Mouse (Mus musculus) stomach, postnatal 0 days (tissue): ENCODE results near the gene Dnaaf3. TPM values are rescaled to one million over a fixed set of nuclear protein-coding genes. Genes with fewer than 3 reads are reported as not detected.
"Not testable (repeated sequence)": the region's sequence is repeated elsewhere in the genome, so short reads cannot be mapped to it uniquely, and the experiment has no call there.

Experiments used
- ATAC-seq: fragments of 200-750 bp; cut with Nextera tagmentation; 2 replicates; pipeline ENCODE4 v1.8.0; 2017; ENCODE audit not compliant: low FRiP score, low TSS enrichment
- DNase-seq: peaks from one replicate; pipeline ENCODE4 v3.0.0-alpha.2; 2016; ENCODE audit warnings: low spot score
- H3K27ac ChIP-seq: fragments of 300-500 bp; sonication (generic); replicated peaks from 2 replicates; pipeline ENCODE4 v1.5.1; 2014; ENCODE audit warnings: mild to moderate bottlenecking, control low read depth
- H3K27me3 ChIP-seq: fragments of 300-500 bp; sonication (generic); 2 replicates; pipeline ENCODE4 v1.6.1; 2014; ENCODE audit warnings: low read length; ENCODE audit not compliant: control insufficient read depth, insufficient read depth
- H3K36me3 ChIP-seq: fragments of 300-500 bp; sonication (generic); 2 replicates; pipeline ENCODE4 v1.6.1; 2014; ENCODE audit warnings: low read length, mixed read lengths; ENCODE audit not compliant: control insufficient read depth, insufficient read depth
- H3K4me1 ChIP-seq: fragments of 300-500 bp; sonication (generic); replicated peaks from 2 replicates; pipeline ENCODE4 v1.6.1; 2014; ENCODE audit warnings: antibody characterized with exemption; ENCODE audit not compliant: control insufficient read depth, insufficient read depth
- H3K4me2 ChIP-seq: fragments of 300-500 bp; sonication (generic); replicated peaks from 2 replicates; pipeline ENCODE4 v1.6.1; 2014; ENCODE audit warnings: low read depth, mild to moderate bottlenecking, control low read depth, moderate library complexity
- H3K4me3 ChIP-seq: fragments of 300-500 bp; sonication (generic); 2 replicates; pipeline ENCODE4 v1.5.1; 2014; ENCODE audit warnings: low read depth, low read length, control low read depth
- H3K9ac ChIP-seq: fragments of 300-500 bp; sonication (generic); 2 replicates; pipeline ENCODE4 v1.6.1; 2014; ENCODE audit warnings: mild to moderate bottlenecking, low read length, control low read depth, mixed read lengths
- H3K9me3 ChIP-seq: fragments of 300-500 bp; sonication (generic); 2 replicates; pipeline ENCODE4 v1.6.1; 2016; ENCODE audit warnings: low read length; ENCODE audit not compliant: control insufficient read depth
- CTCF ChIP-seq: IDR thresholded peaks from 2 replicates; pipeline ENCODE4 v1.5.1; 2016; ENCODE audit warnings: antibody characterized with exemption, low read depth, mild to moderate bottlenecking, moderate library complexity
- EP300 ChIP-seq: optimal IDR thresholded peaks from 2 replicates; pipeline ENCODE3; 2016; ENCODE audit warnings: antibody characterized with exemption
- WGBS: fragments of 180-500 bp; shearing (Covaris S2); extraction: QIAGEN DNeasy Blood & Tissue Kit; methylation state at CpG from one replicate; pipeline ENCODE4 v1.1.7; 2014; 5-methylcytosine and 5-hydroxymethylcytosine counted together
- polyA plus RNA-seq: library from polyadenylated mRNA; unstranded; fragments of >200 nt; fragmentation: Nextera tagmentation; extraction: Ambion mirVana; gene quantifications from 2 replicates; pipeline ENCODE4 v1.2.1, GENCODE M21; 2015

Gene Dnaaf3
- polyA plus RNA-seq: 0.89 and 0.98 TPM in 2 replicates

GRCm38 (mm10) chr7:4532005-4532729 lies at the start of gene Dnaaf3:
Gene Dnaaf3, minus strand, starts transcription at chr7:4532453.
- DNase-seq (peak; percentile 88), ATAC-seq (peak; percentile 93)
- H3K27me3 ChIP-seq: no peaks in the 10 kb centered on the region
- WGBS: 3% methylated on average over 28 of the region's 28 CpGs
- H3K4me1 ChIP-seq: no peaks in the 10 kb centered on the region; the same call in 1 of the 2 replicates
- no peaks in the 10 kb centered on the region for H3K36me3 ChIP-seq
- H3K4me2 ChIP-seq: peak within 1 kb of the TSS; percentile 57
- H3K4me3 ChIP-seq: peak within 1 kb of the TSS; percentile 36
- H3K9me3 ChIP-seq: no peaks in the 10 kb centered on the region
- TF ChIP-seq EP300: no peak
- H3K9ac ChIP-seq: no peak within 1 kb of the TSS; the same call in 1 of the 2 replicates
- no peak within 1 kb of the TSS for H3K27ac ChIP-seq

DNA sequence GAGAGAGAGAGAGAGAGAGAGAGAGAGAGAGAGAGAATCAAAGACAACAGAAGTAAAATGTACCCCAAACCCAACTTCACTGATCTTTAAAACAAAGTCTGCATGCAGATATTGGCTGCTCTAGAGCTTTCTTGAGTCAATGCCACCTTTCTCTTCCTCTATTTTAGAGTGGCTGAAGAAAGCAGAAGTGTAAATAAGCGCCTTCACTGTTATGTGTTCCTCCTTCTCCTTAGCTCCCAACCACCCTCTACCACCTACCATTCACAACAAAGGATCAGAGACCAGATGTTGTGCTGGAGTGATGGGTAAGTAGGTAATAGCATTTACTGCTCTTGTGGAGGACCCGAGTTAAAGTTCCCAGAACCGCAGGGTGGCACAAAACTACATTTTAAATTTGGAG lies 49.2 kb upstream of the Dnaaf3 start:
- H3K36me3 ChIP-seq, H3K27me3 ChIP-seq, ATAC-seq, DNase-seq, H3K4me2 ChIP-seq, H3K4me1 ChIP-seq, H3K9ac ChIP-seq, H3K9me3 ChIP-seq, H3K27ac ChIP-seq, H3K4me3 ChIP-seq: not testable (repeated sequence)
- 73% methylated on average over 3 of the region's 3 CpGs for WGBS

DNA sequence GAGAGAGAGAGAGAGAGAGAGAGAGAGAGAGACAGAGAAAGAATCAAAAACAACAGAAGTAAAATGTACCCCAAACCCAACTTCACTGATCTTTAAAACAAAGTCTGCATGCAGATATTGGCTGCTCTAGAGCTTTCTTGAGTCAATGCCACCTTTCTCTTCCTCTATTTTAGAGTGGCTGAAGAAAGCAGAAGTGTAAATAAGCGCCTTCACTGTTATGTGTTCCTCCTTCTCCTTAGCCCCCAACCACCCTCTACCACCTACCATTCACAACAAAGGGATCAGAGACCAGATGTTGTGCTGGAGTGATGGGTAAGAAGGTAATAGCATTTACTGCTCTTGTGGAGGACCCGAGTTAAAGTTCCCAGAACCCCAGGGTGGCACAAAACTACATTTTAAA lies 40.1 kb upstream of the Dnaaf3 start:
- H3K27ac ChIP-seq, H3K4me1 ChIP-seq: not testable (repeated sequence)
- 66% methylated on average over 2 of the region's 2 CpGs for WGBS

DNA sequence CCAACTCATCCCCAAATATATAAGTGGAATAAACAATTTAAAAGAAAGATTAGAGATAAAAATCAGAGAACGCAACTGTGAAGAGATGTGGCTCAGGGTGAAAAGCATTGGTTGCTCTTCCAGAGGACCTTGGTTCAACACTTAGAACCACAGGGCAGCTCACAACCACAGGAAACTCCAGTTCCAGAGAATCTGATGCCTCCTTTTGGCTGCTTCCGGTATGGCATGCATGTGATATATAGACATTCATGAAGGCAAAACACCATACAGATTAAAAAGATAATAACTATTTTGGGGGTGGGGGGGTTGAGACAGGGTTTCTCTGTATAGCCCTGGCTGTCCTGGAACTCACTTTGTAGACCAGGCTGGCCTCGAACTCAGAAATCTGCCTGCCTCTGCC lies 30.4 kb upstream of the Dnaaf3 start:
- ATAC-seq: no peak
- H3K4me2 ChIP-seq: no peak overlapping the region
- H3K9ac ChIP-seq: no peak overlapping the region
- TF ChIP-seq CTCF (peak; percentile 19; the same call in 1 of the 2 replicates), EP300 (no peak)
- H3K4me1 ChIP-seq: no peaks in the 10 kb centered on the region
- H3K36me3 ChIP-seq: no peaks in the 10 kb centered on the region
- no peak for DNase-seq
- no peaks in the 10 kb centered on the region for H3K27me3 ChIP-seq
- no peak overlapping the region for H3K27ac ChIP-seq
- H3K4me3 ChIP-seq: no peak overlapping the region
- 89% methylated on average over 3 of the region's 3 CpGs for WGBS
- H3K9me3 ChIP-seq: no peaks in the 10 kb centered on the region

More for the DNA sequence above, 40.1 kb upstream of the Dnaaf3 start:
- H3K4me3 ChIP-seq, H3K27me3 ChIP-seq, H3K36me3 ChIP-seq, DNase-seq, H3K9ac ChIP-seq, H3K9me3 ChIP-seq, H3K4me2 ChIP-seq, ATAC-seq: not testable (repeated sequence)

DNA sequence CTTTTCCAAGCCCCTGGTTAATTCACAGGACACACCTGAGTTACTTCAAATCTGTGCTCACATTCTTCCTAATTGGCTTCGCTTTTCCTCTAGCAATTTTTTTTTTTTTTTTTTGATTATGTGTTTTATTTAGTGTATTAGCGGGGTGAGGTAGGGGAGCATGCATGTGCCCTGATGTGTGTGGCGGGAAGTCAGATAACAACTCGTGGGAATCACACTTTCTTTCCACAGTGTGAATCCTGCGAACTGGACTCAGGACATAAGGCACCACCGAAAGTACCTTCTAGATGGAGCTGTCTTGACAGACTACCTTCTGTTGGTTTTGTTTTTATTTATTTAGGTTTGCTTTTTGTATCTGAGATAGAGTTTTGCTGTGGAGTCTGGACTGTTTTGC lies 24.9 kb upstream of the Dnaaf3 start:
- 65% methylated on average over 6 of the region's 6 CpGs for WGBS
- TF ChIP-seq EP300 (no peak), CTCF (no peak)
- H3K4me1 ChIP-seq: no peaks in the 10 kb centered on the region
- no peaks in the 10 kb centered on the region for H3K9me3 ChIP-seq
- H3K9ac ChIP-seq: no peak overlapping the region
- H3K27ac ChIP-seq: no peak overlapping the region
- no peak overlapping the region for H3K4me2 ChIP-seq
- H3K4me3 ChIP-seq: no peak overlapping the region
- DNase-seq: no peak
- ATAC-seq: no peak
- no peaks in the 10 kb centered on the region for H3K36me3 ChIP-seq
- H3K27me3 ChIP-seq: no peaks in the 10 kb centered on the region

DNA sequence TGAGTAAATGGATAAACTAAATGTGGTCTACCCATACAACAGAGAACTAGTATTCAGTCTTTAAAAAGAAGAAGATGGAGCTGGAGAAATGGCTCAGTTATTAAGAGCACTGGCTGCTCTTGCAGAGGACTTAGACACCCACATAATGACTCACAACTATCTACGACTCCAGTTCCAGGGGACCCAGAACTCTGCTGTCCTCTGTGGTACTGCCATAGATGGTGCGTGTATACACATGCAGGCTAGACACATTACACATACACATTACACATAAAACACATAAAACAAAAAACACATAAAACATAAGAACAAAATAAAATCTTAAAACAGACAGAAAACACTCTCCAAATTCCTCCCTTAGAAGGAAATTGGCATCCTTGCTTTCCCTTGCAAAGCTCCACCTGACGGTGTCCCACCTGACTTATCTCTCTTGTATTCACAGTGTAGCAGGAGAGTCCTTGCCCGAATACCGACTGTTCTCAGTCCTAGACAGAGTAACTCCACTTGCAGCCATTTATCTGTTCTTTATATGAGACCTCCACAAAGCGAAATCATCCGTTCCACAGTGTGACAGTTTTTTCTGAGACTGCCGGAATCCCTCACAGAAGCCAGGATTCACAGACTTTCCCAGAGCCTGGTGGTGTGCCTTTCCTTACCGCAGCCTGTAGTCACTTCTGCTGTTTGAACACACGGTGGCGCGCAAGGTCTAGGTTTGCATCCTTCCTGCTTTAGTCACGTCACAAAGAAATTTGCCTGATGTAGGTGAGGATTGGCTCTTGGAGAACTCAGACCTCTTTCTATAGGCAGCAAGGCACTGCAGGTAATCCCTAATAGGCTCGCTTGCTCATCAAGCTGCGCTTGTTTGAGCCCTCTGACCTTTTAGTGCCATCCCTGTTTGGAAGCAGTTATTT lies 24.3 kb upstream of the Dnaaf3 start:
- ATAC-seq (peak; percentile 92), DNase-seq (peak; percentile 89)
- Histone ChIP-seq H3K27ac (no peak overlapping the region), H3K27me3 (no peaks in the 10 kb centered on the region), H3K9ac (no peak overlapping the region), H3K36me3 (no peaks in the 10 kb centered on the region), H3K9me3 (no peaks in the 10 kb centered on the region), H3K4me3 (no peak overlapping the region), H3K4me2 (no peak overlapping the region), H3K4me1 (no peaks in the 10 kb centered on the region)
- WGBS: 18% methylated on average over 15 of the region's 15 CpGs
- TF ChIP-seq EP300 (no peak), CTCF (peak; percentile 97)
